In genomic region chr12:88987046-88987445, GRCm38 (mm10) we compare ENCODE assay signal across 15 mouse cellular contexts.
DNase-seq lines count a peak whose midpoint lies in the region; ATAC-seq and TF ChIP-seq lines count a peak whose summit lies in the region.
"Had no signal": no experiment of that assay in that cellular context is flagged by ENCODE, and none has a peak within 500 bp of the region (broad histone marks: within the 10 kb centered on the region; RNA-seq: fewer than 3 reads in every experiment).

No protein-coding gene starts in this region.

- TF ChIP-seq EP300 in CH12.LX (IDR thresholded peaks at IDR 0.05; ENCODE audit: low read length) = no peak

- DNase-seq in CH12.LX (ENCODE audit: extremely low read depth) = no peak
- DNase-seq in left cerebral cortex, adult 8-10 months (ENCODE audit: low spot score in 2 of 2) = no peak
- no peak for DNase-seq in ovary, adult 18-20 months (ENCODE audit: low spot score)
- DNase-seq: adrenal gland, postnatal 10 days; cerebellum, postnatal 25 days; gastrocnemius, postnatal 10 days had no signal

- H3K27ac ChIP-seq in intestine, postnatal 0 days (ENCODE audit: low read depth, low read length) = no peak overlapping the region
- no peak overlapping the region for H3K27ac ChIP-seq in intestine, embryonic 16.5 days (ENCODE audit: low read length)
- no peak overlapping the region for H3K27ac ChIP-seq in CH12.LX (ENCODE audit: insufficient read depth, low read depth)
- H3K27ac ChIP-seq in cortical plate, adult 2 months (ENCODE audit: insufficient read depth, low read length) = no peak overlapping the region
- H3K27ac ChIP-seq in midbrain, embryonic 12.5 days (replicated peaks) = no peak overlapping the region
- H3K27ac ChIP-seq: hindbrain, embryonic 15.5 days; limb, embryonic 13.5 days; macrophage had no signal

- H3K79me2 ChIP-seq in CH12.LX (replicated peaks; ENCODE audit: control insufficient read depth, extremely low read depth, insufficient read depth, poor library complexity, severe bottlenecking) = no peaks in the 10 kb centered on the region

- no peaks in the 10 kb centered on the region for H3K36me3 ChIP-seq in intestine, postnatal 0 days (ENCODE audit: control insufficient read depth, insufficient read depth)
- H3K36me3 ChIP-seq in intestine, embryonic 16.5 days (ENCODE audit: control insufficient read depth, insufficient read depth, low read length) = no peaks in the 10 kb centered on the region
- H3K36me3 ChIP-seq in CH12.LX (replicated peaks in 1 of 2; ENCODE audit: control insufficient read depth in 1 of 2, insufficient read depth in 1 of 2, low read length in 1 of 2) = no peaks in the 10 kb centered on the region
- no peaks in the 10 kb centered on the region for H3K36me3 ChIP-seq in midbrain, embryonic 12.5 days
- H3K36me3 ChIP-seq: heart, embryonic 10.5 days; hindbrain, embryonic 15.5 days; limb, embryonic 13.5 days had no signal

- no peak overlapping the region for H3K4me2 ChIP-seq in intestine, postnatal 0 days (replicated peaks; ENCODE audit: low read depth)
- H3K4me2 ChIP-seq in intestine, embryonic 16.5 days (ENCODE audit: low read depth, low read length) = no peak overlapping the region
- H3K4me2 ChIP-seq in CH12.LX (ENCODE audit: insufficient read depth, low read depth, poor library complexity, severe bottlenecking) = no peak overlapping the region
- H3K4me2 ChIP-seq in midbrain, embryonic 12.5 days (replicated peaks) = no peak overlapping the region
- H3K4me2 ChIP-seq: hindbrain, embryonic 15.5 days; limb, embryonic 13.5 days had no signal

- no peaks in the 10 kb centered on the region for H3K27me3 ChIP-seq in intestine, postnatal 0 days (replicated peaks; ENCODE audit: control insufficient read depth, insufficient read depth, low read length)
- no peaks in the 10 kb centered on the region for H3K27me3 ChIP-seq in intestine, embryonic 16.5 days (replicated peaks; ENCODE audit: control insufficient read depth, insufficient read depth, low read length)
- H3K27me3 ChIP-seq in CH12.LX (replicated peaks) = no peaks in the 10 kb centered on the region
- H3K27me3 ChIP-seq in midbrain, embryonic 12.5 days = no peaks in the 10 kb centered on the region
- H3K27me3 ChIP-seq: hindbrain, embryonic 15.5 days; limb, embryonic 13.5 days had no signal

- peak; percentile 59 for TF ChIP-seq RAD21 in CH12.LX (IDR thresholded peaks at IDR 0.05; ENCODE audit: low read depth, low read length)

- TF ChIP-seq CTCF in intestine, postnatal 0 days (IDR thresholded peaks at IDR 0.05; ENCODE audit: low read depth) = peak; percentile 48
- TF ChIP-seq CTCF in CH12.LX (conservative IDR thresholded peaks at IDR 0.05 in 1 of 2, IDR thresholded peaks at IDR 0.05 in 1 of 2; ENCODE audit: low read depth in 2 of 2, low read length in 2 of 2) = peak in 1 of 2 experiments; percentile 58; a peak in 3 of 4 replicates
- 0 out of 2 replicates have a peak, but pooled peaks have one; percentile 17 for TF ChIP-seq CTCF in cortical plate, adult 2 months (IDR thresholded peaks at IDR 0.05; ENCODE audit: extremely low read depth, insufficient read depth, low read length)

- H3K4me3 ChIP-seq in intestine, postnatal 0 days (ENCODE audit: low read depth, low read length) = no peak overlapping the region
- no peak overlapping the region for H3K4me3 ChIP-seq in intestine, embryonic 16.5 days (ENCODE audit: low read length)
- H3K4me3 ChIP-seq in CH12.LX (replicated peaks in 1 of 3; ENCODE audit: low read depth in 2 of 3, low read length in 2 of 3, poor library complexity in 1 of 3) = no peak overlapping the region
- H3K4me3 ChIP-seq in cortical plate, adult 2 months (ENCODE audit: insufficient read depth, low read length) = no peak overlapping the region
- H3K4me3 ChIP-seq in midbrain, embryonic 12.5 days = no peak overlapping the region
- H3K4me3 ChIP-seq: erythroblast, embryonic 14.5 days; heart, embryonic 10.5 days; hindbrain, embryonic 15.5 days; limb, embryonic 13.5 days had no signal

- dilution Hi-C loops in CH12.LX (cut with MboI; ENCODE audit: extremely low pct_ligation_motif_present, extremely low pct_unique_long_range_greater_than_20kb, low sequenced_read_pairs) = no loop called here

- no peaks in the 10 kb centered on the region for H3K9me3 ChIP-seq in intestine, postnatal 0 days (ENCODE audit: control insufficient read depth)
- H3K9me3 ChIP-seq in intestine, embryonic 16.5 days (ENCODE audit: control insufficient read depth, low read length) = no peaks in the 10 kb centered on the region
- no peaks in the 10 kb centered on the region for H3K9me3 ChIP-seq in CH12.LX (replicated peaks; ENCODE audit: low read length)
- no peaks in the 10 kb centered on the region for H3K9me3 ChIP-seq in midbrain, embryonic 12.5 days
- H3K9me3 ChIP-seq: heart, embryonic 10.5 days; hindbrain, embryonic 15.5 days; limb, embryonic 13.5 days had no signal

- WGBS in intestine, postnatal 0 days = 53% methylated on average over 4 of the region's 4 CpGs
- 59% methylated on average over 4 of the region's 4 CpGs for WGBS in intestine, embryonic 16.5 days
- WGBS in midbrain, embryonic 12.5 days = 42% methylated on average over 4 of the region's 4 CpGs

- ATAC-seq in intestine, postnatal 0 days = no peak
- no peak for ATAC-seq in intestine, embryonic 16.5 days
- ATAC-seq in midbrain, embryonic 12.5 days (ENCODE audit: low FRiP score, low read depth) = peak; percentile 44; the same call in 1 of the 2 replicates

- TF ChIP-seq POLR2A in CH12.LX (IDR thresholded peaks at IDR 0.05; ENCODE audit: low read depth, low read length) = no peak
- TF ChIP-seq POLR2A in cortical plate, adult 2 months (IDR thresholded peaks at IDR 0.05; ENCODE audit: extremely low read depth, insufficient read depth, low read length) = no peak

- in situ Hi-C loops in CH12.LX (cut with MboI; ENCODE audit: low pct_ligation_motif_present, low pct_unique_long_range_greater_than_20kb, low sequenced_read_pairs) = no loop called here

- no peaks in the 10 kb centered on the region for H3K4me1 ChIP-seq in intestine, postnatal 0 days (replicated peaks; ENCODE audit: control insufficient read depth, insufficient read depth, low read length)
- H3K4me1 ChIP-seq in intestine, embryonic 16.5 days (ENCODE audit: control insufficient read depth, insufficient read depth, low read length) = peaks cover 10% of the 10 kb centered on the region; the same call in 1 of the 2 replicates
- H3K4me1 ChIP-seq in CH12.LX (ENCODE audit: control insufficient read depth in 1 of 2, insufficient read depth in 2 of 2) = peaks cover 2 to 13% of the 10 kb centered on the region in 2 experiments; a peak in 2 of 4 replicates
- peaks cover 4% of the 10 kb centered on the region; the same call in 1 of the 2 replicates for H3K4me1 ChIP-seq in cortical plate, adult 2 months (ENCODE audit: control insufficient read depth, insufficient read depth, low read length)
- H3K4me1 ChIP-seq in midbrain, embryonic 12.5 days = peaks cover 15% of the 10 kb centered on the region

- no peak overlapping the region for H3K9ac ChIP-seq in intestine, postnatal 0 days (ENCODE audit: low read depth, low read length)
- H3K9ac ChIP-seq in intestine, embryonic 16.5 days (ENCODE audit: low read depth, low read length) = no peak overlapping the region
- no peak overlapping the region for H3K9ac ChIP-seq in CH12.LX (ENCODE audit: insufficient read depth, low read depth)
- H3K9ac ChIP-seq in midbrain, embryonic 12.5 days (replicated peaks) = no peak overlapping the region
- H3K9ac ChIP-seq: hindbrain, embryonic 15.5 days; limb, embryonic 13.5 days had no signal

TF ChIP-seq in CH12.LX, 34 proteins besides CTCF, POLR2A, EP300 and RAD21:
- no peak for TF ChIP-seq SIN3A (IDR thresholded peaks at IDR 0.05; ENCODE audit: low read length)
- TF ChIP-seq HCFC1 (IDR thresholded peaks at IDR 0.05; ENCODE audit: low read depth, low read length) = no peak
- TF ChIP-seq JUND (conservative IDR thresholded peaks at IDR 0.05; ENCODE audit: low read depth, low read length) = no peak
- TF ChIP-seq PAX5 (IDR thresholded peaks at IDR 0.05; ENCODE audit: low read length) = no peak
- TF ChIP-seq MYC (IDR thresholded peaks at IDR 0.05; ENCODE audit: low read depth, low read length) = no peak
- TF ChIP-seq SMC3 (IDR thresholded peaks at IDR 0.05; ENCODE audit: low read depth, low read length) = peak; percentile 61
